Mouse (Mus musculus) CD4-positive naive resting alpha-beta T cell, adult 76 days (primary cell): Measurements from ENCODE around the gene Hgfac. TPM values are rescaled to one million over a fixed set of nuclear protein-coding genes. Genes with fewer than 3 reads are reported as not detected.

Experiments used
- total RNA-seq: library from RNA; stranded (reverse); gene quantifications from one replicate; pipeline ENCODE4 v1.2.4, GENCODE M21; 2023

Hgfac gene
- total RNA-seq, result not detected

GRCm38 (mm10) chr5:35041268-35041829 is at the start of gene Hgfac:
TSS of gene Hgfac (plus strand) at chr5:35041509.

GRCm38 (mm10) chr5:35056604-35057432 is 15.5 kb downstream of the Hgfac start, which contains the start of gene Dok7:
TSS of gene Dok7 (plus strand) at chr5:35056766.

Other genes starting within 250 kb of the Hgfac start
- 3.2 TPM for gene Msantd1, start 133.5 kb upstream of the Hgfac start, total RNA-seq
- 3.7 TPM for gene Rgs12, start 92.1 kb upstream of the Hgfac start, total RNA-seq
- gene Dok7, start 15.3 kb downstream of the Hgfac start, total RNA-seq, result not detected
- 53.6 TPM for gene Lrpap1, start 64.3 kb downstream of the Hgfac start, total RNA-seq
- gene Adra2c, start 236.8 kb downstream of the Hgfac start, total RNA-seq, result not detected